In genomic region chr13:120310749-120311148, GRCm38 (mm10) we compare ENCODE assay signal across 27 mouse cellular contexts. TPM values are rescaled to one million over a fixed set of nuclear protein-coding genes. Genes with fewer than 3 reads are reported as not detected.
DNase-seq lines count a peak whose midpoint lies in the region; ATAC-seq and TF ChIP-seq lines count a peak whose summit lies in the region.
"Had no signal": no experiment of that assay in that cellular context is flagged by ENCODE, and none has a peak within 500 bp of the region (broad histone marks: within the 10 kb centered on the region; RNA-seq: fewer than 3 reads in every experiment).

No protein-coding gene starts in this region.

- H3K36me3 ChIP-seq in heart, embryonic 12.5 days = no peaks in the 10 kb centered on the region
- no peaks in the 10 kb centered on the region for H3K36me3 ChIP-seq in stomach, embryonic 16.5 days (ENCODE audit: control insufficient read depth, insufficient read depth, low read length)
- H3K36me3 ChIP-seq: embryonic facial prominence, embryonic 10.5 days; hindbrain, embryonic 10.5 days had no signal

- no peak for TF ChIP-seq CTCF in lung, adult 2 months (IDR thresholded peaks at IDR 0.05; ENCODE audit: insufficient read depth, low read length)

- H3K27ac ChIP-seq in heart, embryonic 12.5 days (ENCODE audit: poor library complexity, severe bottlenecking) = no peak overlapping the region
- H3K27ac ChIP-seq in stomach, embryonic 16.5 days (ENCODE audit: low read length) = no peak overlapping the region
- H3K27ac ChIP-seq: embryonic facial prominence, embryonic 10.5 days; forebrain, embryonic 13.5 days; gastrocnemius, adult 2 months; heart, adult 2 months; hindbrain, embryonic 10.5 days; hindbrain, embryonic 14.5 days had no signal

- H3K4me2 ChIP-seq in heart, embryonic 12.5 days = no peak overlapping the region
- no peak overlapping the region for H3K4me2 ChIP-seq in stomach, embryonic 16.5 days (ENCODE audit: low read depth, low read length)
- H3K4me2 ChIP-seq: forebrain, embryonic 13.5 days; heart, embryonic 11.5 days; hindbrain, embryonic 14.5 days had no signal

- 60% methylated on average over 4 of the region's 4 CpGs for WGBS in heart, embryonic 12.5 days
- 57% methylated on average over 4 of the region's 4 CpGs for WGBS in lung, adult 2 months
- WGBS in stomach, embryonic 16.5 days = 60% methylated on average over 4 of the region's 4 CpGs

- no peak overlapping the region for H3K9ac ChIP-seq in heart, embryonic 12.5 days
- H3K9ac ChIP-seq in stomach, embryonic 16.5 days (ENCODE audit: low read length) = no peak overlapping the region
- H3K9ac ChIP-seq: forebrain, embryonic 13.5 days; forebrain, postnatal 0 days; hindbrain, embryonic 14.5 days had no signal

- no peak for TF ChIP-seq POLR2A in lung, adult 2 months (IDR thresholded peaks at IDR 0.05; ENCODE audit: borderline replicate concordance, extremely low read depth, low read depth, low read length)

- no peak for ATAC-seq in heart, embryonic 12.5 days (ENCODE audit: insufficient number of reproducible peaks, low FRiP score)
- peak; percentile 68; the same call in 1 of the 2 replicates for ATAC-seq in stomach, embryonic 16.5 days (ENCODE audit: insufficient read depth, low FRiP score)
- ATAC-seq: activated CD4-positive, CD25-positive, alpha-beta regulatory T cell, adult 4 months; CD4-positive, CD25-positive, alpha-beta regulatory T cell, adult 4 months; forebrain, embryonic 13.5 days; forebrain, postnatal 0 days had no signal

- DNase-seq in heart, adult 11 months = peak; percentile 31
- DNase-seq in lung, postnatal 25 days (ENCODE audit: low spot score) = peak; percentile 38
- no peak for DNase-seq in lung, adult 2 months
- DNase-seq in gastrocnemius, postnatal 4 days (ENCODE audit: low spot score in 2 of 2) = no peak
- no peak for DNase-seq in layer of hippocampus, adult 9-10 months (ENCODE audit: low spot score)
- DNase-seq: adrenal gland, postnatal 25 days; B cell, adult 2 months; cerebellum, adult 2 months; cerebellum, postnatal 10 days; forebrain, postnatal 0 days; gastrocnemius, adult 2 months; gastrocnemius, postnatal 25 days; heart, adult 2 months had no signal

- H3K9me3 ChIP-seq in heart, embryonic 12.5 days (replicated peaks) = no peaks in the 10 kb centered on the region
- H3K9me3 ChIP-seq in stomach, embryonic 16.5 days (replicated peaks; ENCODE audit: control insufficient read depth, low read length) = no peaks in the 10 kb centered on the region
- H3K9me3 ChIP-seq: embryonic facial prominence, embryonic 10.5 days; forebrain, embryonic 13.5 days; hindbrain, embryonic 10.5 days had no signal

- no peak overlapping the region for H3K4me3 ChIP-seq in heart, embryonic 12.5 days
- no peak overlapping the region for H3K4me3 ChIP-seq in lung, adult 2 months (replicated peaks; ENCODE audit: extremely low read depth, low read depth, low read length)
- H3K4me3 ChIP-seq in stomach, embryonic 16.5 days (replicated peaks; ENCODE audit: low read length) = no peak overlapping the region
- H3K4me3 ChIP-seq: embryonic facial prominence, embryonic 10.5 days; forebrain, embryonic 13.5 days; gastrocnemius, adult 2 months; heart, adult 2 months; hindbrain, embryonic 10.5 days had no signal

- 0 out of 2 replicates have a peak, but pooled peaks cover 4% of the 10 kb centered on the region for H3K27me3 ChIP-seq in heart, embryonic 12.5 days (replicated peaks)
- H3K27me3 ChIP-seq in stomach, embryonic 16.5 days (ENCODE audit: control insufficient read depth, insufficient read depth, low read length) = no peaks in the 10 kb centered on the region
- H3K27me3 ChIP-seq: forebrain, embryonic 13.5 days had no signal

- no peaks in the 10 kb centered on the region for H3K4me1 ChIP-seq in heart, embryonic 12.5 days (replicated peaks)
- no peaks in the 10 kb centered on the region for H3K4me1 ChIP-seq in lung, adult 2 months (ENCODE audit: control insufficient read depth, insufficient read depth, low read length)
- H3K4me1 ChIP-seq in stomach, embryonic 16.5 days (ENCODE audit: control insufficient read depth, insufficient read depth, low read length) = no peaks in the 10 kb centered on the region
- H3K4me1 ChIP-seq: embryonic facial prominence, embryonic 10.5 days; forebrain, embryonic 13.5 days; hindbrain, embryonic 10.5 days had no signal

RNA-seq across cellular contexts. Expression of gene Tcstv3, which starts 5.9 kb away (rescaled TPM):
- not detected in 2 replicates for polyA plus RNA-seq in heart, embryonic 12.5 days (2016; fragmentation: Nextera tagmentation; extraction: Ambion mirVana)
- not detected in 2 replicates for polyA plus RNA-seq in lung, adult 2 months (2012; rRNA removed)
- polyA plus RNA-seq in stomach, embryonic 16.5 days (2015; fragmentation: Nextera tagmentation; extraction: Ambion mirVana) = not detected in 2 replicates
- total RNA-seq in gastrocnemius, postnatal 4 days (2021) = not detected
- total RNA-seq: adrenal gland, adult 18-20 months; adrenal gland, postnatal 25 days; forebrain, postnatal 0 days; gastrocnemius, adult 2 months; gastrocnemius, postnatal 25 days; heart, adult 2 months; heart, postnatal 25 days; MEL had no signal
- polyA plus RNA-seq: activated CD4-positive, CD25-positive, alpha-beta regulatory T cell, adult 4 months; CD4-positive, CD25-positive, alpha-beta regulatory T cell, adult 4 months; cerebellum, adult 2 months; embryonic facial prominence, embryonic 10.5 days; embryonic facial prominence, embryonic 14.5 days; forebrain, embryonic 13.5 days; forebrain, postnatal 0 days; heart, adult 2 months; heart, embryonic 11.5 days; heart, embryonic 16.5 days; hindbrain, embryonic 10.5 days; hindbrain, embryonic 14.5 days had no signal

RNA-seq across cellular contexts. Expression of gene BC147527, which starts 10.6 kb away (rescaled TPM):
- not detected in 2 replicates for polyA plus RNA-seq in heart, embryonic 12.5 days (2016; fragmentation: Nextera tagmentation; extraction: Ambion mirVana)
- polyA plus RNA-seq in lung, adult 2 months (2012; rRNA removed) = 0.28 and 0.38 TPM in 2 replicates
- 0.51 and 0.75 TPM in 2 replicates for polyA plus RNA-seq in stomach, embryonic 16.5 days (2015; fragmentation: Nextera tagmentation; extraction: Ambion mirVana)
- total RNA-seq in gastrocnemius, postnatal 4 days (2021) = not detected
- total RNA-seq: adrenal gland, postnatal 25 days; forebrain, postnatal 0 days; gastrocnemius, adult 2 months; gastrocnemius, postnatal 25 days; heart, adult 2 months; heart, postnatal 25 days; MEL had no signal
- polyA plus RNA-seq: cerebellum, adult 2 months; embryonic facial prominence, embryonic 10.5 days; forebrain, embryonic 13.5 days; heart, embryonic 11.5 days; hindbrain, embryonic 14.5 days had no signal

RNA-seq across cellular contexts. Expression of gene AF067061, which starts 47.8 kb away (rescaled TPM):
- not detected in 2 replicates for polyA plus RNA-seq in heart, embryonic 12.5 days (2016; fragmentation: Nextera tagmentation; extraction: Ambion mirVana)
- not detected in 2 replicates for polyA plus RNA-seq in lung, adult 2 months (2012; rRNA removed)
- not detected in 2 replicates for polyA plus RNA-seq in stomach, embryonic 16.5 days (2015; fragmentation: Nextera tagmentation; extraction: Ambion mirVana)
- not detected for total RNA-seq in gastrocnemius, postnatal 4 days (2021)
- total RNA-seq: adrenal gland, adult 18-20 months; adrenal gland, postnatal 25 days; forebrain, postnatal 0 days; gastrocnemius, adult 2 months; gastrocnemius, postnatal 25 days; heart, adult 2 months; heart, postnatal 25 days; MEL had no signal
- polyA plus RNA-seq: activated CD4-positive, CD25-positive, alpha-beta regulatory T cell, adult 4 months; CD4-positive, CD25-positive, alpha-beta regulatory T cell, adult 4 months; cerebellum, adult 2 months; embryonic facial prominence, embryonic 10.5 days; embryonic facial prominence, embryonic 14.5 days; forebrain, embryonic 13.5 days; forebrain, postnatal 0 days; heart, adult 2 months; heart, embryonic 11.5 days; heart, embryonic 16.5 days; hindbrain, embryonic 10.5 days; hindbrain, embryonic 14.5 days had no signal

Comparison
In these comparisons a context has a peak if more than half of its experiments do, and no peak if none do; other contexts are left out.
1. DNase-seq: peak in heart, adult 11 months (single experiment) and lung, postnatal 25 days (single experiment); none in lung, adult 2 months (single experiment), gastrocnemius, postnatal 4 days (0 of 2) and layer of hippocampus, adult 9-10 months (single experiment).